Mouse (Mus musculus): ENCODE results near the gene Gng13.
A peak's percentile ranks its signal among the peaks of the same experiment; 100 is the strongest.
"Not testable (repeated sequence)": the region's sequence is repeated elsewhere in the genome, so short reads cannot be mapped to it uniquely, and the experiment has no call there.

Gng13 gene

DNA sequence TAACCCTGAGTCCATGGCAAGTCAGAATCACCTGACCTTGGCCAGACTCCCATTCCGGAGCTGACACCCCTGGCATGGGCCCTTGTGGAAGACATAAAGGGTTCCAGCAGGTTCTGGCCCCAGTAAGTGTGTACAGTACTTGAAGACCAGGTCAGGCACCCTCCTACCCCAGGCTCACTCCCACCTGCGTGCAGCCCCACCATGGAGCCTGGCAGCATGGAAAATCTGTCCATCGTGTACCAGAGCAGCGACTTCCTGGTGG, 11.0 kb downstream of the Gng13 start:
- no peak for DNase-seq (ENCODE audit: extremely low read depth, insufficient read length, low spot score)

DNA sequence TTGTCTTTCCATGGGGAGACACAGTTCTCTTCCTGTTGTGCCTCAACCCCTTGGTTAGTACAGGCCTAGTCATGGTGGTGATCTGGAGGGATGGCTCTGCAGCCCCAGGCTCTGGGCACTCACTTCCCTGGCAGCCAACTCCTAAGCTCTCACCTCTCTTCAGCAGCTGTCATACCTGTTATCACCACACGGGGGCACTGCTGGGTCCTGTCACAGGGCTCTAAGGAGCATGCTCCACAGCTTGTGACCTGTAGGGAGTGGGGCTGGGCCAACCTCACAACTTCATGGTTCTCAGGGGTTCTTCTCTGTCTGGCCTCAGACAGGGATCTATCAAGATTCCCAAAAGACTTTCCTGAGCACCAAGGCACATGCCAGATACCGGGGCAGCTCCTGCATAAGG, 15.1 kb downstream of the Gng13 start:
- DNase-seq (ENCODE audit: extremely low read depth, insufficient read length, low spot score) = peak; percentile 57

DNA sequence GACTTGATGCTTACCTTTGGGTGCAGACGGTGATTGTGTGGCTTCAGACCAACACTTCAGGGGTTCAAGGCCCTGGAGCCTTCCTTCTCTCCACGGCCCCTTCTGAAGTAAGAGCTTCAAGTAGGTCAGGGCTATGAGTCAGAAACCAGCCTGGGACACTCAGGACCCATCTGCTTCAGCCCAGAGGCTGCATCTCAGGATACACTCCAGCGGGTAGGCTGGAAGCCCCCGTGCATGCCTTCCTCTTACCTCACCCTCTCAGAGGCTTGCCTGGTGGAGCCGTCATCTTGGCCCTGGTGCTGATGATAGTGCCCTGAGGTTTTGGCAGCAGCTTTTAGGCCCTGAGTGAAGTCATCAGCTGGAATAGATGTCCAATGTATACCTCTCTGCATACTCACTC, 18.3 kb downstream of the Gng13 start:
- DNase-seq (ENCODE audit: extremely low read depth, insufficient read length, low spot score) = no peak

DNA sequence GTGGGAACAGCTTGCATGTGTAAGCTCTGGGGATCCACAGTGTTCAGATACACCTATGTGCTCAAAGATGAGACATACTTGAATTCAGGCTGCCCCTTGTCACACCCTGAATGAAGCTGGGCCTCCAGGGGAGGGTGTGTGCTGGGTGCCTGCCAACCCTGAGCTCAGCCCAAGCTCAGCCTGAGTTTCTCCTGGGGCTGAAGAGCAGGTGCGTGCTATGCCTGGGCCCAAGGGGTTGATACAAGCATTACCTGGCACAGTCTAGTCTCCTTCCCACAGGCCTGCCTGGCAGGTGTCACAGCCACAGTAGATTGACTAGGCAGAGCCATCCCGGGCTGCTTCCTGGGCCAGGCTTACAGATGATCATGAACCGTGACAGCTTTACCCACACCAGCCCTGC, 18.8 kb downstream of the Gng13 start, which contains the start of gene Mslnl:
Gene Mslnl (plus strand): TSS at position 298 of the 400 bp plus-strand sequence.
- DNase-seq (ENCODE audit: extremely low read depth, insufficient read length, low spot score) = no peak

DNA sequence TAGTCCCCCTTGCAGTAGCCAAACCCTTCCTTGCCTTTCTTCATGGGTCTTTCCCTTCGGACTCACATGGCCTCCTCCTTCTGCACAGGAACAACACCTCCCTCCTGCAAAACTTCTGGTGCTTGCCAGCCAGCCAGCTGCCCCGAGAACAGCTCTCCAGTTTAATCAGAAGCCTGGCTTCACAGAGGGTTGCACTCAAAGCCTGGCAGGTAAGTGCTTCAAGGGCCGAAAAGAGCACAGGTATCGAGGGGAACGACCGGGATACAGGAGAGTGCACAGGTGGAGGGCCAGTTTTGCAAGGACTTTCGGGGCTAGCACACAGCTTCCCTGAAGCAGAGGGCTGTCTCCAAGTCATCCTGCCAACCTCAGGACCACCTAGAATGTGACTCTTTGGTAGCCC, 21.9 kb downstream of the Gng13 start:
- no peak for DNase-seq (ENCODE audit: extremely low read depth, insufficient read length, low spot score)

DNA sequence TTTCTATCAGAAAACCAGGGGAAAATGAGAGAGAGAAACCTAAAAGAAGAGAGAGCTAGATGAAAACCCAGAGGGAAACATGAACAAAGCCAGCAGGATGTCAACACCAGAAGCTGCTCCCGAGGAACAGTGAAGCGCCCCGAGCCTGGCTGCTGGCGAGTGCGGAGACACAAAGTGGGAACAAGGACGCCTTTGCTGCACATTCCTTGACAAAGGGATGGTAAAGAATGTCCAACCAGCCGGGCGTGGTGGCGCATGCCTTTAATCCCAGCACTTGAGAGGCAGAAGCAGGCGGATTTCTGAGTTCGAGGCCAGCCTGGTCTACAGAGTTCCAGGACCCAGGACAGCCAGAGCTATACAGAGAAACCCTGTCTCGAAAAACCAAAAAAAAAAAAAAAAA, 24.5 kb downstream of the Gng13 start:
- DNase-seq (ENCODE audit: extremely low read depth, insufficient read length, low spot score) = not testable (repeated sequence)

DNA sequence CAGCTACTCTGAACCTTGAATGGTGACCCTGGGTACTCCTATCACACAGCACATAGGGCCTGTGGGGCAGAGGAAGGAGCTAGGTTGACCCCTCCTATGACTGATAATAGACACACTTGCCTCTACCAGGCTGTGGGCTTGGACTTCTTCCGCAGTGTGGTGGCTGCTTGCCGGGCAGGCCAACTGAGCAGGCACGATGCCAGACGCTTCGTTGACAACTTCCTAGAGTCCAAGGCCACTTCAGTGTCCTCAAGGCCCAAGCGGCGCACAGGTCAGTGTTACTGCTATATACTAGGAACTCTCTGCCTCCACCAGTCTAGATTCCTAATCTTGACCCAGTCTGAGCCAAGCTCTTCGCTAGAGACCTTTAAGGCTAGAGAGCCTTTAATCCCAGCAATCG, 26.9 kb downstream of the Gng13 start:
- DNase-seq (ENCODE audit: extremely low read depth, insufficient read length, low spot score) = no peak

DNA sequence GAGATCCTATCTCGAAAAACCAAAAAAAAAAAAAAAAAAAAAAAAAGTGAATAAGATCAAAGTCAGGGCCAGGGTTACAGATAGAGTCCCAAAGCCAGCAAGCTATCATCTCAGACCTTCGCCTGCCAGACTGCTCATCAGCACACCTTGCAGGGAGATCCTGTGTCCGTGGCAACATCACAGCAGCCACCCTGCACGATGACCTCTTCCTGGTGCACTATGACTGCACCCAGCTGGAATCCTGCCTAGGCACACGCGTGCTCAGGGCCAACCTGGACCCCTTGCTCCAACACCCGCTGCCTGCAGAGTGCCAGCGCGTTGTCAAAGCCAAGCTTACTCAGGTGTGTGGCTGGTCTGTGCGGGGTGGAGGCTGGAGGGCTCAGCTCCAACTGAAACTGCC, 27.3 kb downstream of the Gng13 start:
- DNase-seq (ENCODE audit: extremely low read depth, insufficient read length, low spot score) = no peak

DNA sequence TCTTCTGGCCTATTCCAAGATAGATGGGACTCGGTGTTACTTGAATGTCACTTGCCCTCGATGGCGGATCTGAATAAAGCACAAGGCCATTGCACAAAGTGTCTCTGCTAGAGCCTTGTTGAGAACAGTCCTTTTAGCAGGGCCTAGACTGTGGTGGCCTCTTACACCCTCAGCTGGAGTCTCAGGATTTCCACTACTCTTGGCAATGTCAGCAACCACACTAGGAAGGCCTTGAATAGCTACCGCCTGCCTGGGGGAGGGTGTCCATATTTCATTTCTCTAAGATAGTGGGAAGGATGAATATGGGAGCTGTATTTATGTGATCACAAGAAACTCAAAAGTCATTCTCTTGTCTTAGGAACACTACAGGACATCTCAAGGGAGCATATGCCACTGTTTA, 31.3 kb downstream of the Gng13 start:
- no peak for DNase-seq (ENCODE audit: extremely low read depth, insufficient read length, low spot score)

DNA sequence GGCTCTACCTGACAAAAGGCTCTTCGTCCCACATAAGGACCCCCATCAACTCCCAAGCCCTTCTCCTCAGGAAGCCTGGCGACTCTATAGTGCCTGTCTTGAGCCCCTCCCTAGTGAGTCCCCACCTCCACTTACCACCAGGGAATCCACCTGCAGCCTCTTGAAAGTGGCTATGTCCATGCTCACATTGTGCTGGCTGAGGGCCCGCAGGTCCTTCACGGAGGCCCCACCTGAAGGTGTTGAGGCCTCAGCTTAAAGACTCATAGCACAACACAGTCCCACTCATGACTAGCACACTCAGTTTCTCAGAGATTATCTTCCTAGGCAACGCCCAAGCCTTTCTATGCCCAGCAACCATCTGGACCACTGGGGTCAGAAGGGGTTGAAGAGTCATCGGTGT, 32.3 kb downstream of the Gng13 start:
- no peak for DNase-seq (ENCODE audit: extremely low read depth, insufficient read length, low spot score)

DNA sequence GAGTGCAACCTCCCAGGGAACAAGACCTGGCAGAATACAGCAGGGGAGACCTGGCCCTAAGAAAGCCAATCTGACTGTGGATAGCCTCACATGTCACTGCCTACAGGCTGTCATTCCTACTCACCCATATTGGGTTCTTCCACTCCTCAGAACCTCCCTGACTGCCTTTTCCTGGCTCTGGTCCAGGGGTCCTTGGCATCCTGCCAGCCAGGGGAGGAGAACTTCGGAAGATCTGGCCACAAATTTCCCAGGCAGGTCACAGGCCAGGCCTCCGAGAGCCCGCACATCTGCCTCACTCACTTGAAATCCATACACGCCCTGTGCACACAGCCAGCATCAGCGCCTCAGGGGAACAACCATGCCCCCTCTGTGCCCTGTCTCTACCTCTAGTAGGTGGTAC, 34.5 kb downstream of the Gng13 start:
- peak; percentile 75 for DNase-seq (ENCODE audit: extremely low read depth, insufficient read length, low spot score)

DNA sequence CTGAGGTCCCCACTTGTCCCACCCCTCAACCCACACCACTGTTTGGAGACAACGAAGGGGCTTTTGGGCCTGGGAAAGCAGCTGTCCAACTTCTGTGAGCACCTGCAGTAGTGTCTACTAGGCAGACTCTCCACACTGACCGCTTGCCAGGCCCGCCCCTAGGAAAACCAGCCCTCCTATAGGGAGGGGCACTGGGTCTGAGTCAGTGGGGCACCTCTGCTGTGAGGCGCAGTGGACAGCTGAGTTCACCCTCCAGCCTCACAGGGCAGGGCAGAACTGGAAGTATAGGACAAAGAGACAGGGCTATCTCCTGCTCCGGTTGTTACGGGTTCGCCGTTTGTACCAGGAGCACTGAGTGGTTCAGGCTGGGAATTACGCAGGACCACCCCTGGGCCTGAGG, 37.3 kb downstream of the Gng13 start, which contains the start of gene Msln:
Gene Msln (minus strand): TSS at position 138 of the 400 bp plus-strand sequence.
- DNase-seq (ENCODE audit: extremely low read depth, insufficient read length, low spot score) = peak; percentile 88

DNA sequence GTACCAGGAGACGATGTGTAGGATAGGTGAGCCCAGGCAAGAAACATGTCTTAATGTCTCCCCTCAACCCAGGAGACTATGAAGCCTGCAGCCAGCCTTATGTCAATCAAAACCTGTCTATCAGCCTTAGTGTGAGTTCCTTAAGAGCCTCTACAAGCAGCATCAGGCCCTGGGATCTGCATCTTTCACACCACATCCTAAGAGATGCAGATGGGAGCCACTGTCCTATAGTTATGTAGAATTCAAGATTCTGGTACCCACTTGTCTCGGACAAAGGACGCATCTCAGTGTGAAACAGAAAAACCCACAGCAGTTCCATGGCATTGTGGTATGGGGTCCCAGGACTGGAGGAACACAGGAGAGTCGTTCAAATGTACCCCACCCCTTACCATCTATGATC, 38.1 kb downstream of the Gng13 start:
- no peak for DNase-seq (ENCODE audit: extremely low read depth, insufficient read length, low spot score)

DNA sequence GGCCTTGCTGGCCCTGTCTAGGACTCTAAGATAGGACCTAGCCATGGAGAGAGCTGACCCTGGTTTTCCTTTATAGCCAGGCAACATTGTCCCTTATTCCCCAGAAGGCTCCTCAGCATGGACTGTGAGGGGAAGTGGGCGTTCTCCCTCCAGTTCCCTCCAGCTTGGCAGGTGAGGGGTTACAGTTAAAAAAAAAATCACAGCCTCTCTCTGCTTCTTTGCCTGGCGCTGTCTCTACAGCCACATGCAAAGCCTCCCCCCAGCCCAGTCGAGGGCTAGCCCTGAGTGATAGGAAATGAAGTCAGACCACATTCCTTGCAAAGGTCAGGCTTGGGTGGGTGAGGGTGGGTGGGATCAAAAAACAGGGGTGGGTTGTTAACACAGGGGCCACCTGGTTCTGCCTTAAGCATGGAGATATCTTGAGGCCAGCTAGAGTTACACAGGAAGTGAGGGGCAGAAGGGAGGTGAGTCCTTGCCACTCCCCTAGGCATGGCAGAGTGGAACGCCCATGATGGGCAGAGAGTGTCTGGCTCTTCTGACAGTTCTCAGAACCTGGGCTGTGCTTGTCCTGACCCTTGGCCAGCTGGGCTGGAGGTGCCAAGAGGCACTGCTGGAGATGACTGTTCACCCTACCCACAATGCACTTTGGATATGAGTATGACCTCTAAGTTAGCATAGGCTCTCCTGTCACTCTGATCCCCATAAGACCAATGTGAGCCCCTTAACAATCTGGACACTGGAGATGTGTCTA, 38.8 kb downstream of the Gng13 start:
- DNase-seq (ENCODE audit: extremely low read depth, insufficient read length, low spot score) = peak; percentile 73

DNA sequence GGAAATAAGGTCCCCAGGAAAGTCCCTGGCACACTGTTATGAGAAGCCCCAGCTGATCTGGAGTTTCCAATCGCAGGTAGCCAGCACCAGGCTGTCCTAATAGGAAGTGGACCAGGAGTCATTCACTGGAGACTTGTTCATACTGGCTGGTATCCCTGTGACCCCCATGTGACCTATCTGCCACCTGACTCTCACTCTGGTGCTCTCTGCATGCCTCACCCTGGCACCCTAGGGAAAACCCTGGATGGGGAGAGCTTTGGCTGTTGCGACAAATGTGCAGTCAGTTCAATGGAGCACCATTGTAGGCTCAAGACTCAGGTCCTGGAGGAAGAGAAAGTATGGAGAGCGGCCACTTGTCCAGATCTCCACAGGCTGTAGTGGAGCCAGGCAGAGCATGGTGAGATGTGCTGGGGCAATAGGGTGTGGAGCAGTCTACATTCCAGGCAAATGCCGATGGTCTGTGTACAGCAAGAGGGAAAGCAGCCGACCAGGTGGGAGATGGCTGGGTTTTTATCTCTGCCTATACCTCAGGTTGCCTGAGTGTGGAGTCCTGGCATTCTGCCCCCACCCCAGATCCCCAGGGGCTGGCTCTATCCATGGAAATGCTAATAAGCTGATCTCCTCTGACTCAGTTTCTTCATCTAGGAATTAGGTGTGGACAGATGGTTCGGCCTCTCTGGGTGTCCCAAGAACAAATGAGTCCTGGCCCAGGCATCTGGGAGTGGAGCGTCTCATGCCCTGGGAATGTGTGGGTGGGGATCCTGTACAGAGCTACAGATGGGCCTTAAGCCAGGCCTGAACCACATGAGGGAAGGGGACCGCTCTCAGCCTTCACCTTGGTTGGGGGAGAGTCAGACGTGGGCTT, 39.6 kb downstream of the Gng13 start:
- DNase-seq (ENCODE audit: extremely low read depth, insufficient read length, low spot score) = peak; percentile 85

DNA sequence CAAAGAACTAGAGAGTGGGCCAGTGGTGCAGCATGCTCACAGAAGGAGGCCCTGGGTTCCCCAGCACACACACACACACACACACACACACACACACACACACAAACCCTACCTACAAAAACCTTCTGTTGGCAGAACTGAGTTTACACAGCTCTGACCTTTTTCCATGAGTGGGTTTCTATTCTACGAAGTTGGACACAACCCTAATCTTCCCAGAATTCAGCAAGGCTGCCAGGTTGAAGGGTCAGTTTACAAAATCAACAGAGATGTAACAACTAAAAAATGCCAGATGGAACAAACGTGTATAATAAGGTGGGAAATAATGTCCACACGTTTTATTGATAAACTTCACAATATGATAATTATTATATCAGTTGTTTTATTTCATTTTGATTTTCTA, 40.7 kb downstream of the Gng13 start:
- no peak for DNase-seq (ENCODE audit: extremely low read depth, insufficient read length, low spot score)

DNA sequence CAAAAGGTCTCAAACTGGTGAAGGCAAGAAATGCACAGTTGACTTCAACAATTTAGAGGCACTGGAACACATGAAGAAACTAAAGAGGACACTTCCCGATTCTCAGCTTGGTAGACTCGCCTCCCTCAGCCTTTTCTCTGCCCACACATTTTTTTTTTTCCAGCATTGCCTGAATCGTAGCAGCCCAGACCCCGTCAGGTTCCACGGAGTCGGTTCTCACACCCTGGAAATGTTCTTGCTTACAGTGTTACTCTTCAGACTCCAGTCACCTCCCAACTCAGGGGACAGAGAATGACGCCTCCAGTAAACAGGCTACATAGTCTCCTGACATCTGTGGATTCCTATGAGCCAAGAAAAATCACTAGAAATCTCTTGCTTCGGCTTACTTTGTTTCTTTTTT, 43.2 kb downstream of the Gng13 start:
- DNase-seq (ENCODE audit: extremely low read depth, insufficient read length, low spot score) = no peak

DNA sequence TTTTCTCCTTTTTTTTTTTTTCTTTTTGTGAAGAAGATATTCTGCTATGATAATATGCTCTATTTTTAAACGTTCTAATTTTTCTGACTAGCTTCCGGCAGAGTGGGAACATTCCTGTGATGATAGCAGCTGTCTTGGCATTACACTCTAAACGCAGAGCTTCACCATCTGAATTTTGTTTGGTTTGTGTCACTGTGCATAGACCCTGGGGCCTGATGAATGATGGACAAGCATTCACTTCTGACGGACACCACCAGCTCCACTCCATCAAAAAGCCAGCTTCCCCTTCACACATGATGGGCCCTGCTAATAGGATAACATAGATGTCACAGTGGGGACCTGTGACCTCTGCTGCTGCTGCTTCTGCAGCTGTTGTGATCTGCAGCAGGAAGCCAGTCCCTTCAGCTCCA, 44.6 kb downstream of the Gng13 start:
- DNase-seq (ENCODE audit: extremely low read depth, insufficient read length, low spot score) = no peak

DNA sequence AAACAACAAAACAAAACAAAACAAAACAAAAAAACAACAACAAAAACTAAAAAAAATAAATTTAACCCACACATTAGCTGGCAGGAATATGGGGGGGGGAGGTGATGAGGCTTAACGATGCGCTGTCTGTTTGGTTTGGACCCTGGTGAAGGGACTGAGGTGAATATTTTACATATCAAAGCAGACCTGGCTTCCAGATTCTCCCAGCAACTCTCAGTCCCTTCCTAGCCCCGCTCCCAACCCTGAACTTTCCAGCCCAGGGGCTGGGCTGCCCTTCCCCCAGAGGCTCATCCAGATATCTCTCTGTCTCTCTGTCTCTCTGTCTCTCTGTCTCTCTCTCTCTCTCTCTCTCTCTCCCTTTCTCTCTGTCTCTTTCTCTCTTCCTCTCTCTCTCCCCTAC, 45.6 kb downstream of the Gng13 start:
- DNase-seq (ENCODE audit: extremely low read depth, insufficient read length, low spot score) = no peak

DNA sequence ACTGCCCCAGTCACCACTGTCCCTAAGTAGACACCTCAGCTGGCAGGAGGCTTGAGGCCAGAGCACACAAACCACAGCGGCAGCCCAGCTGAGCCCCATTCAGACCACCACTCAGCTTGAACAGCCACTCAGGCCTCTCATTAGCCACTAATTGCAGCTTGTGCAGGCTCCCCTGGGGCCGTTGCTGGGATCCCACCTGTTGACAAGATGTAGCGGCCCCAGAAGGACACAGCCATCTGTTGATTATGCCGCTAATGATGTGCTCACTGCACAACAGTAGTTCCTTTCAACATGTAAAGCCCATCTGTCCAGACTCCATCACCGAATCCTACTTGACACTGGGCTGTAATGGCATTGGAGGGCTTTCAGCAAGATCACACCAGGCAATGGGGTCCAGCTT, 48.9 kb downstream of the Gng13 start:
- DNase-seq (ENCODE audit: extremely low read depth, insufficient read length, low spot score) = no peak

Data from 3134 (cell line).